Mouse (Mus musculus): ENCODE results near the gene Ribc1. TPM values are rescaled to one million over a fixed set of nuclear protein-coding genes. Genes with fewer than 3 reads are reported as not detected.

Ribc1 gene
- polyA plus RNA-seq, 1 experiment from 2014 or later: 5.9 TPM

- peak overlapping the region; percentile 86; the same call in 1 of the 2 replicates for H3K27ac ChIP-seq
- 45% methylated on average over 9 of the region's 9 CpGs for WGBS
Observed at GRCm38 (mm10) chrX:152001182-152001684, 14.9 kb downstream of the Ribc1 start.

GRCm38 (mm10) chrX:151999006-151999710, 16.9 kb downstream of the Ribc1 start:
- peaks cover 100% of the 10 kb centered on the region for H3K27me3 ChIP-seq (ENCODE audit: poor library complexity, severe bottlenecking)
- no peak for DNase-seq (ENCODE audit: extremely low spot score, low spot score)
- no peak overlapping the region for H3K4me3 ChIP-seq
- peaks cover 4% of the 10 kb centered on the region; the same call in 1 of the 2 replicates for H3K4me1 ChIP-seq
- no peaks in the 10 kb centered on the region for H3K9me3 ChIP-seq
- WGBS: 70% methylated on average over 4 of the region's 4 CpGs
- peaks cover 10% of the 10 kb centered on the region for H3K36me3 ChIP-seq (replicated peaks)
- no peak overlapping the region for H3K27ac ChIP-seq

More at GRCm38 (mm10) chrX:152001182-152001684, 14.9 kb downstream of the Ribc1 start:
- peaks cover 31% of the 10 kb centered on the region for H3K36me3 ChIP-seq (replicated peaks)
- peaks cover 4% of the 10 kb centered on the region; the same call in 1 of the 2 replicates for H3K4me1 ChIP-seq
- H3K4me3 ChIP-seq: peak overlapping the region; percentile 59
- peaks cover 100% of the 10 kb centered on the region for H3K27me3 ChIP-seq (ENCODE audit: poor library complexity, severe bottlenecking)
- no peaks in the 10 kb centered on the region for H3K9me3 ChIP-seq
- no peak for DNase-seq (ENCODE audit: extremely low spot score, low spot score)

Other genes with a start within 250 kb of the Ribc1 start
- 55.2 and 61.4 TPM in 2 replicates for gene Huwe1, start 215.5 kb downstream of the Ribc1 start, polyA plus RNA-seq (2016; fragmentation: Nextera tagmentation; extraction: Ambion mirVana)
- 203 and 205 TPM in 2 replicates for gene Hsd17b10, start 14.4 kb downstream of the Ribc1 start, polyA plus RNA-seq (2016; fragmentation: Nextera tagmentation; extraction: Ambion mirVana)
- 120 and 121 TPM in 2 replicates for gene Smc1a, start 133 bp upstream of the Ribc1 start, polyA plus RNA-seq (2016; fragmentation: Nextera tagmentation; extraction: Ambion mirVana)
- 1.3 and 1.4 TPM in 2 replicates for gene Iqsec2, start 128.0 kb upstream of the Ribc1 start, polyA plus RNA-seq (2016; fragmentation: Nextera tagmentation; extraction: Ambion mirVana)
- gene Kdm5c, start 216.7 kb upstream of the Ribc1 start, polyA plus RNA-seq (2016; fragmentation: Nextera tagmentation; extraction: Ambion mirVana): 66.7 and 69.3 TPM in 2 replicates